Mouse (Mus musculus) G1E (cell line): ENCODE measurements around the gene Gm826. TPM values are rescaled to one million over a fixed set of nuclear protein-coding genes. Genes with fewer than 3 reads are reported as not detected.

ENCODE experiments used
- ATAC-seq: 2 replicates; pipeline ENCODE4 v1.8.0; 2016; ENCODE audit warnings: mild to moderate bottlenecking; ENCODE audit not compliant: insufficient number of reproducible peaks, poor library complexity, low FRiP score, severe bottlenecking; ENCODE audit errors: extremely low read depth
- DNase-seq: peaks from one replicate; pipeline ENCODE4 v3.0.0; 2012; ENCODE audit warnings: low spot score
- H3K27me3 ChIP-seq: 2 replicates; pipeline ENCODE4 v1.6.1; 2012; ENCODE audit warnings: mild to moderate bottlenecking, low read length, inconsistent platforms; ENCODE audit not compliant: insufficient read depth
- H3K36me3 ChIP-seq: replicated peaks from 2 replicates; pipeline ENCODE3; 2012; ENCODE audit warnings: mild to moderate bottlenecking, inconsistent platforms
- H3K4me1 ChIP-seq: 2 replicates; pipeline ENCODE4 v1.6.1; 2012; ENCODE audit warnings: low read depth, low read length, inconsistent platforms, mixed read lengths; ENCODE audit not compliant: insufficient read depth
- H3K4me3 ChIP-seq: 2 replicates; pipeline ENCODE4 v1.5.1; 2012; ENCODE audit warnings: low read depth, mild to moderate bottlenecking, inconsistent platforms, low read length, moderate library complexity, mixed read lengths
- H3K9me3 ChIP-seq: replicated peaks from 2 replicates; pipeline ENCODE4 v1.6.1; 2012; ENCODE audit warnings: inconsistent platforms
- CTCF ChIP-seq: IDR thresholded peaks from 2 replicates; pipeline ENCODE4 v1.5.1; 2012; ENCODE audit warnings: low read depth, low read length, inconsistent platforms, mixed read lengths
- GATA1 ChIP-seq: IDR thresholded peaks from 2 replicates; pipeline ENCODE4 v1.6.1; 2012; ENCODE audit warnings: borderline replicate concordance, low read length, inconsistent platforms, mixed read lengths
- GATA2 ChIP-seq: IDR thresholded peaks from 2 replicates; pipeline ENCODE4 v1.6.1; 2012; ENCODE audit warnings: low read depth, low read length, inconsistent platforms, borderline replicate concordance
- POLR2AphosphoS5 ChIP-seq: IDR thresholded peaks from 2 replicates; pipeline ENCODE4 v1.6.1; 2012; ENCODE audit warnings: low read depth, low read length, inconsistent platforms; ENCODE audit not compliant: insufficient replicate concordance
- TAL1 ChIP-seq: conservative IDR thresholded peaks from 2 replicates; pipeline ENCODE4 v1.6.1; 2012; ENCODE audit warnings: low read depth, low read length, inconsistent platforms, mixed read lengths
- polyA plus RNA-seq: library from polyadenylated mRNA; stranded (reverse); fragments of >175 nt; gene quantifications from 2 replicates; pipeline ENCODE4 v1.2.3, GENCODE M21; 2012
- total RNA-seq, 2 experiments: library from RNA; stranded (forward) in 1 of 2; stranded (reverse) in 1 of 2; fragments of 200-1000 nt in 1 of 2; fragments of >200 nt in 1 of 2; fragmentation: Nextera tagmentation in 1 of 2; gene quantifications; 2 replicates each; pipeline ENCODE4 v1.2.3; 2014 to 2017

The Gm826 gene
- total and polyA plus RNA-seq, 3 experiments = not detected

DNA sequence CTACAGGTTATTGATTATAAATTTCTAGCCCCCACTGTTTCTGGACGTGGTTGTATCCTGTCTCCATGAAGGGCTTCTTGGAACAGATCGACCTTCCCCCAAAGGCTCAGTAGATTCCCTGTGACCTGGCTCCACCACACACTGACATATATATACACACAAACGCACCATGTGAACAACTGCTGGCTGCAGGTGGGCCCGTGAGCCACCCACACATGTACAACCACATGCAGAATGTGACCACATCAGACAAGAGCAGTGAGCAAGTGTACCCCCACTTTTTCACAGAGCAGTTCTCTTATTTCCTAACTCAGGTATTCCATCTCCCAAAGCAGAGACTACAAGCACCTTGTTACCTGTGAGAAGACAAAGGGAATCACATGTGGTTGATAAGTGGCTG, 6.2 kb downstream of the Gm826 start:
- Histone ChIP-seq H3K4me1 (no peaks in the 10 kb centered on the region), H3K4me3 (no peak overlapping the region), H3K36me3 (no peaks in the 10 kb centered on the region), H3K9me3 (peaks cover 85% of the 10 kb centered on the region), H3K27me3 (no peaks in the 10 kb centered on the region)
- no peak for DNase-seq
- no peak for ATAC-seq
- TF ChIP-seq GATA2 = no peak
- no peak for TF ChIP-seq TAL1
- TF ChIP-seq CTCF = no peak
- TF ChIP-seq GATA1 = no peak
- TF ChIP-seq POLR2AphosphoS5 = no peak

DNA sequence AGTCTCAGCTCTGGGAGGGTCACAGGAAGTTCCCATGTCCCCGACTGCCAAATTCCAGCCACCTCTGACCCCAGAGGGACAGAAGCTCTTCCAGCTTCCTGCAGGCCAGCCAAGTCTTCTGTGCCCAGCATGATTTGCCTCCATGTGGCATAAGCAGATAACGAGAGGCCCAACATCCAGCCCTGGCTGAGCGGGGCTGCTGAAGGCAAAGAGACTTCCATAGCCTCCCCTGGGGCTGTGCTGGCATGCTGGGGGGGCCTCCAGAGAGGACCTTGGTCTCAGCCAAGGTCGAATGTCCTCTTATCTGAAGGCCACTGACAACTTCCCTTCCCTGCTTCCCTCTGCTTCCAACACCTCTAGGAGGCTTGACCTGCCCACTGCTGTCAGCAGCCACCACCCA, 6.8 kb downstream of the Gm826 start:
- Histone ChIP-seq H3K4me1 (no peaks in the 10 kb centered on the region), H3K27me3 (no peaks in the 10 kb centered on the region), H3K36me3 (no peaks in the 10 kb centered on the region), H3K4me3 (no peak overlapping the region), H3K9me3 (peaks cover 83% of the 10 kb centered on the region)
- ATAC-seq (no peak), DNase-seq (no peak)
- no peak for TF ChIP-seq GATA2
- no peak for TF ChIP-seq CTCF
- no peak for TF ChIP-seq TAL1
- no peak for TF ChIP-seq POLR2AphosphoS5
- no peak for TF ChIP-seq GATA1

DNA sequence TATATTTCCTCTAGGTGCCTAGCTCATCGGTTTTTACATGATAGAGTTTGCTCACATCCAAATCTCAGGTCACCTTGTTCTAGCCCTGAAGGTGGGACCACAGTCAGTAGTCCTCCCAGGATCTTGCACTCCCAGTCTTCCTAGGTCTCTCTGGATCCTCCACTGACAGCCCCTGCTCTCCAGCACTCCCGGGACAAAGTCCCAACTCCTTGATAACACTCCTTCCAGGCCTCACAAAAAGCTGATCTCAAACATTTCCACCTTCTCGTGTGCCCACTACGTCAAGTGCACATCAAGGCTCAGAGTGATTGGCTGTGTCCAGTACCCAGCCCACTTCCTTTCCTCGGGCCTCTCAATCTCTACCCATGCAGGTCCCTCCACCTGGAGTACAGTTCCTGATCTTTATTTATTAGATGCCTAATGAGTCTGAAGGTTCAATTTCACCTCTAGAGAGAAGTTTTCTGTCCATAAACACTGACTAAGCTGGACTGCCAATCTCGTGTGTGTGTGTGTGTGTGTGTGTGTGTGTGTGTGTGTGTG, 8.8 kb downstream of the Gm826 start:
- H3K9me3 ChIP-seq = peaks cover 78% of the 10 kb centered on the region
- H3K27me3 ChIP-seq = no peaks in the 10 kb centered on the region
- H3K36me3 ChIP-seq = no peaks in the 10 kb centered on the region
- no peak for ATAC-seq
- no peak overlapping the region for H3K4me3 ChIP-seq
- no peaks in the 10 kb centered on the region for H3K4me1 ChIP-seq
- TF ChIP-seq CTCF = no peak
- TF ChIP-seq POLR2AphosphoS5 = no peak
- TF ChIP-seq GATA2 = no peak
- TF ChIP-seq GATA1 = no peak
- no peak for TF ChIP-seq TAL1
- DNase-seq = no peak

DNA sequence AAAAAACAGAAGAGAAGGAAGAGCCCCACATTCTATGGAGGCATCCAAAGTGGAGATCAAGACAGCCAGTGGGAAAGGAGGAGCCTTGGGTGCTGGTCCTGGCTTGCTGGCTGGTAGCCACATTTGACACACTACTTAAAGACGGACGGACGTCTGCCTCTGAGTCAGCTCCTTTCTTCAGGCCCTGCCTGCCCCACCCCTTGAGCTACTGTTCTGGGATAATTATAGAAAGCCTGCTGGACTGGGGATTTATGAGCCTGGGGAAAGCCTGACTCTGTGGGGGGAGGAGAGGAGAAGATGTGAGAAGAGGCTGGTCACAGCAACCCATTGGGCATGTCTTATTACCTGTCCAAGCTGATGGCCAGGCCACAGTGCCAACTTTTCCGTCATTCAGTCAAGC, 12.1 kb downstream of the Gm826 start:
- no peaks in the 10 kb centered on the region for H3K36me3 ChIP-seq
- DNase-seq (no peak), ATAC-seq (no peak)
- H3K27me3 ChIP-seq = no peaks in the 10 kb centered on the region
- peaks cover 63% of the 10 kb centered on the region for H3K9me3 ChIP-seq
- H3K4me3 ChIP-seq = no peak overlapping the region
- TF ChIP-seq GATA1 = no peak
- no peak for TF ChIP-seq TAL1
- no peak for TF ChIP-seq POLR2AphosphoS5
- TF ChIP-seq GATA2 = no peak
- no peak for TF ChIP-seq CTCF
- no peaks in the 10 kb centered on the region for H3K4me1 ChIP-seq

DNA sequence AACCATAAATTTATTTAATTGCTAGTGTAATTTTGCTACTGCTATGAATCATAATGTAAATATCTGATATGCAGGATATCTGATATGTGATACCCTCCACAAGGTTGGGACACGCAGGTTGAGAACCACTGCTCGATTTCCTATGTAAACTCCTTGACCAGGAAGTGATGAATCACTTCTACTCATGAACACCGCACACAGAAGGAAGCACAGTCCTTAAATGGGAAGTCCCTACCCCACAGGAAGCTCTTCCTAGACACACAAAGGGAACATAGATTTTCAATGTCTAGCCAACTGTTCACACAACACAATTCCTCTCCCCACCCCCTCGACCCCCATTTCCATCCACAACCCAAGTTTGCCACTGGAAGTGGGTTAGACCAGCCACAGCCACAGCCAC, 15.7 kb downstream of the Gm826 start:
- DNase-seq (no peak), ATAC-seq (no peak)
- no peaks in the 10 kb centered on the region for H3K36me3 ChIP-seq
- H3K9me3 ChIP-seq = peaks cover 52% of the 10 kb centered on the region
- H3K27me3 ChIP-seq = no peaks in the 10 kb centered on the region
- no peaks in the 10 kb centered on the region for H3K4me1 ChIP-seq
- TF ChIP-seq CTCF (no peak), POLR2AphosphoS5 (no peak), GATA2 (no peak), GATA1 (no peak), TAL1 (no peak)
- H3K4me3 ChIP-seq = no peak overlapping the region

DNA sequence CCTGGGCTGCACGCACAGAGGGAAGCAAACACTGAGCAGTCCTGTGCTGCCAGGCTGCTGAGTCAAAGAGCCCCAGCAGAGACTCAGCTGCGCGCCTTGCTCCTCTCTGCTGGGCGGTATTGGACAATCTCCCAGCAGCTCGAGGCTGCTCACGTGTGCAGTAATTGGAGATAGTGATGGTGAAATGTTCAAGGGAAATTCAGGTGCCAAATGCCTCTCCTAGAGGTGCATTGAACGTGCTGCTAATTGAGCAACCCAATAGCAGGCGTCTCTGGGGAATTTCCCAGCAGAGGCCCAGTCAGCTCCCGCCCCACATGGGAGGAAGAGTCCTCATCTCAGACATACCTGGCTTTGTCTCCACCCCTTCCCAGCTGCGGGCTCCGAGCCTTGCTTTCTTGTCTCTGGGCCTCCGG, 20.4 kb downstream of the Gm826 start:
- Histone ChIP-seq H3K27me3 (no peaks in the 10 kb centered on the region), H3K4me3 (no peak overlapping the region), H3K9me3 (peaks cover 52% of the 10 kb centered on the region), H3K36me3 (no peaks in the 10 kb centered on the region), H3K4me1 (no peaks in the 10 kb centered on the region)
- ATAC-seq = no peak
- no peak for DNase-seq
- TF ChIP-seq TAL1 = no peak
- no peak for TF ChIP-seq GATA2
- no peak for TF ChIP-seq CTCF
- no peak for TF ChIP-seq POLR2AphosphoS5
- no peak for TF ChIP-seq GATA1
